Mouse (Mus musculus): Measurements from ENCODE around the gene Gm33543. TPM values are rescaled to one million over a fixed set of nuclear protein-coding genes. Genes with fewer than 3 reads are reported as not detected.

Gene Gm33543
- total RNA-seq, 2 experiments from 2014 or later, result not detected

- DNase-seq (ENCODE audit: low spot score in 2 of 2), result no peak
Observed at GRCm38 (mm10) chr10:95836530-95837264, 6.0 kb downstream of the Gm33543 start.

- DNase-seq (ENCODE audit: low spot score in 2 of 2), result no peak
Observed at GRCm38 (mm10) chr10:95830891-95831290, 11.8 kb downstream of the Gm33543 start.

- no peak for DNase-seq (ENCODE audit: low spot score in 2 of 2)
Observed at GRCm38 (mm10) chr10:95829471-95829870, 13.3 kb downstream of the Gm33543 start.

GRCm38 (mm10) chr10:95828374-95828773 is 14.4 kb downstream of the Gm33543 start:
- DNase-seq (ENCODE audit: low spot score in 2 of 2), result no peak

GRCm38 (mm10) chr10:95825651-95826050 is 17.1 kb downstream of the Gm33543 start:
- no peak for DNase-seq (ENCODE audit: low spot score in 2 of 2)

GRCm38 (mm10) chr10:95818506-95818905 is 24.2 kb downstream of the Gm33543 start:
- no peak for DNase-seq (ENCODE audit: low spot score in 2 of 2)

- DNase-seq (ENCODE audit: low spot score in 2 of 2), result peak; percentile 26 to 27
Observed at GRCm38 (mm10) chr10:95817419-95818161, 25.1 kb downstream of the Gm33543 start.

- no peak for DNase-seq (ENCODE audit: low spot score in 2 of 2)
Observed at GRCm38 (mm10) chr10:95814351-95814750, 28.4 kb downstream of the Gm33543 start.

- no peak for DNase-seq (ENCODE audit: low spot score in 2 of 2)
Observed at GRCm38 (mm10) chr10:95811869-95812268, 30.9 kb downstream of the Gm33543 start.

GRCm38 (mm10) chr10:95801443-95801811 is 41.3 kb downstream of the Gm33543 start:
- DNase-seq (ENCODE audit: low spot score in 2 of 2), result peak; percentile 17 to 20

- no peak for DNase-seq (ENCODE audit: low spot score in 2 of 2)
Observed at GRCm38 (mm10) chr10:95800693-95801442, 41.9 kb downstream of the Gm33543 start.

- no peak for DNase-seq (ENCODE audit: low spot score in 2 of 2)
Observed at GRCm38 (mm10) chr10:95797645-95798395, 44.9 kb downstream of the Gm33543 start.

GRCm38 (mm10) chr10:95795500-95795899 is 47.2 kb downstream of the Gm33543 start:
- DNase-seq (ENCODE audit: low spot score in 2 of 2), result no peak

- no peak for DNase-seq (ENCODE audit: low spot score in 2 of 2)
Observed at GRCm38 (mm10) chr10:95794706-95795105, 48.0 kb downstream of the Gm33543 start.

- peak in 1 of 2 experiments; percentile 22 for DNase-seq (ENCODE audit: low spot score in 2 of 2)
Observed at GRCm38 (mm10) chr10:95791427-95791804, 51.3 kb downstream of the Gm33543 start.

- peak; percentile 25 to 29 for DNase-seq (ENCODE audit: low spot score in 2 of 2)
Observed at GRCm38 (mm10) chr10:95790771-95791426, 51.8 kb downstream of the Gm33543 start.

- no peak for DNase-seq (ENCODE audit: low spot score in 2 of 2)
Observed at GRCm38 (mm10) chr10:95787176-95787575, 55.6 kb downstream of the Gm33543 start.

- DNase-seq (ENCODE audit: low spot score in 2 of 2), result no peak
Observed at GRCm38 (mm10) chr10:95784837-95785236, 57.9 kb downstream of the Gm33543 start.

GRCm38 (mm10) chr10:95780881-95781600 is 61.7 kb downstream of the Gm33543 start:
- no peak for DNase-seq (ENCODE audit: low spot score in 2 of 2)
